Mouse (Mus musculus) layer of hippocampus, postnatal 14 days (tissue): ENCODE data around the gene Rgs16. TPM values are rescaled to one million over a fixed set of nuclear protein-coding genes. Genes with fewer than 3 reads are reported as not detected.

Source experiments
- total RNA-seq, 2 experiments: library from RNA; stranded (reverse); gene quantifications; 2 replicates each; pipeline ENCODE4 v1.2.3; 2021

Gene Rgs16
- total RNA-seq, 2 experiments from 2014 or later, result 6.6 to 8.8 TPM

Other genes with a start within 250 kb of the Rgs16 start
- gene Npl, start 190.3 kb upstream of the Rgs16 start, total RNA-seq, result 1 to 10 TPM; 6.0 to 6.4 TPM
- 10 to 100 TPM; 51.8 to 53.0 TPM for gene Rgs8, start 87.3 kb upstream of the Rgs16 start, total RNA-seq
- 10 to 100 TPM; 10.9 to 11.4 TPM for gene Rnasel, start 9.1 kb downstream of the Rgs16 start, total RNA-seq
- 1 to 10 TPM in 1 of 2 experiments, under 1 TPM in 1; 0.88 to 1.0 TPM for gene Rgsl1, start 103.8 kb downstream of the Rgs16 start, total RNA-seq
- gene Teddm1b, start 134.0 kb downstream of the Rgs16 start, total RNA-seq, result not detected
- not detected for gene Teddm1a, start 151.4 kb downstream of the Rgs16 start, total RNA-seq
- 1,000 to 10,000 TPM; 1,538 to 1,706 TPM for gene Glul, start 159.6 kb downstream of the Rgs16 start, total RNA-seq
- gene Teddm2, start 159.9 kb downstream of the Rgs16 start, total RNA-seq, result 1 to 10 TPM; 1.7 to 2.8 TPM